Mouse (Mus musculus) left cerebral cortex, adult 2 months (tissue): ENCODE data around the gene Mccc1. TPM values are rescaled to one million over a fixed set of nuclear protein-coding genes. Genes with fewer than 3 reads are reported as not detected.

Experiments used
- DNase-seq, 2 experiments: peaks; one replicate each; pipeline ENCODE4 v3.0.0; 2021 to 2022; ENCODE audit warnings: low spot score in 2 of 2, mixed read lengths in 1 of 2; ENCODE audit errors: extremely low spot score in 1 of 2
- H3K27ac ChIP-seq: fragments of 200-600 bp; 2 replicates; pipeline ENCODE4 v1.8.1; 2022
- H3K4me3 ChIP-seq: fragments of 200-600 bp; 2 replicates; pipeline ENCODE4 v1.8.1; 2022
- CTCF ChIP-seq: fragments of 200-600 bp; IDR thresholded peaks from 2 replicates; pipeline ENCODE4 v1.8.1; 2022; ENCODE audit warnings: antibody characterized with exemption, mild to moderate bottlenecking, moderate library complexity
- intact Hi-C: fragments of 180-260 bp; cut with DNase I; formaldehyde crosslinking; loops from one replicate; pipeline ENCODE4 v1.15.1; 2025
- total RNA-seq, 2 experiments: library from RNA; stranded (reverse); gene quantifications; 2 replicates each; pipeline ENCODE4 v1.2.3; 2021

Gene Mccc1
- total RNA-seq, 2 experiments from 2014 or later: 35.4 to 43.6 TPM

GRCm38 (mm10) chr3:35994552-35995531 is 5.6 kb downstream of the Mccc1 start:
- Histone ChIP-seq H3K4me3 (no peak overlapping the region), H3K27ac (no peak overlapping the region)
- intact Hi-C loops: no loop called here
- no peak for DNase-seq
- TF ChIP-seq CTCF: no peak

- no peak for DNase-seq
Observed at GRCm38 (mm10) chr3:35990715-35991114, 9.8 kb downstream of the Mccc1 start.

GRCm38 (mm10) chr3:35988031-35988430 is 12.4 kb downstream of the Mccc1 start:
- intact Hi-C loops: no loop called here
- H3K27ac ChIP-seq: no peak overlapping the region
- TF ChIP-seq CTCF: no peak
- H3K4me3 ChIP-seq: no peak overlapping the region
- no peak for DNase-seq

More at GRCm38 (mm10) chr3:35990715-35991114, 9.8 kb downstream of the Mccc1 start:
- Histone ChIP-seq H3K4me3 (no peak overlapping the region), H3K27ac (no peak overlapping the region)
- TF ChIP-seq CTCF: no peak
- intact Hi-C loops: no loop called here

- intact Hi-C loops: no loop called here
- no peak for DNase-seq
Observed at GRCm38 (mm10) chr3:35986266-35986665, 14.2 kb downstream of the Mccc1 start.

GRCm38 (mm10) chr3:35973551-35973950 is 26.9 kb downstream of the Mccc1 start:
- no peak overlapping the region for H3K4me3 ChIP-seq
- no peak for DNase-seq
- TF ChIP-seq CTCF: peak; percentile 53
- no peak overlapping the region for H3K27ac ChIP-seq
- intact Hi-C loops: loop anchor here (1.0 kb wide), 2 partner anchors 87 to 280 kb away; no protein-coding TSS in a partner anchor

More at GRCm38 (mm10) chr3:35986266-35986665, 14.2 kb downstream of the Mccc1 start:
- no peak overlapping the region for H3K4me3 ChIP-seq
- H3K27ac ChIP-seq: no peak overlapping the region
- TF ChIP-seq CTCF: no peak

- H3K27ac ChIP-seq: no peak overlapping the region
- intact Hi-C loops: loop anchor here (1.0 kb wide), 2 partner anchors 87 to 280 kb away; no protein-coding TSS in a partner anchor
- DNase-seq: no peak
Observed at GRCm38 (mm10) chr3:35972985-35973384, 27.5 kb downstream of the Mccc1 start.

GRCm38 (mm10) chr3:35971149-35971548 is 29.3 kb downstream of the Mccc1 start:
- H3K4me3 ChIP-seq: no peak overlapping the region
- no peak for DNase-seq
- no peak for TF ChIP-seq CTCF
- intact Hi-C loops: no loop called here
- H3K27ac ChIP-seq: no peak overlapping the region

More at GRCm38 (mm10) chr3:35972985-35973384, 27.5 kb downstream of the Mccc1 start:
- TF ChIP-seq CTCF: peak; percentile 61
- no peak overlapping the region for H3K4me3 ChIP-seq

GRCm38 (mm10) chr3:35970441-35970840 is 30.0 kb downstream of the Mccc1 start:
- intact Hi-C loops: no loop called here
- H3K27ac ChIP-seq: no peak overlapping the region
- no peak for TF ChIP-seq CTCF
- DNase-seq: no peak
- H3K4me3 ChIP-seq: no peak overlapping the region

GRCm38 (mm10) chr3:35967366-35967921 is 33.0 kb downstream of the Mccc1 start:
- TF ChIP-seq CTCF: no peak
- Histone ChIP-seq H3K27ac (no peak overlapping the region), H3K4me3 (no peak overlapping the region)
- no peak for DNase-seq
- intact Hi-C loops: no loop called here

GRCm38 (mm10) chr3:35966493-35966892 is 34.0 kb downstream of the Mccc1 start:
- Histone ChIP-seq H3K27ac (no peak overlapping the region), H3K4me3 (no peak overlapping the region)
- no peak for DNase-seq
- intact Hi-C loops: no loop called here
- no peak for TF ChIP-seq CTCF

- no peak for TF ChIP-seq CTCF
- intact Hi-C loops: no loop called here
Observed at GRCm38 (mm10) chr3:35964928-35965327, 35.5 kb downstream of the Mccc1 start.

GRCm38 (mm10) chr3:35963921-35964320 is 36.6 kb downstream of the Mccc1 start:
- intact Hi-C loops: no loop called here
- TF ChIP-seq CTCF: no peak

More at GRCm38 (mm10) chr3:35964928-35965327, 35.5 kb downstream of the Mccc1 start:
- DNase-seq: no peak
- Histone ChIP-seq H3K4me3 (no peak overlapping the region), H3K27ac (no peak overlapping the region)

More at GRCm38 (mm10) chr3:35963921-35964320, 36.6 kb downstream of the Mccc1 start:
- H3K27ac ChIP-seq: no peak overlapping the region
- no peak overlapping the region for H3K4me3 ChIP-seq
- no peak for DNase-seq
